Mouse (Mus musculus): ENCODE measurements around the gene Anks1b.

The Anks1b gene

GRCm38 (mm10) chr10:90864599-90864889 is 991.2 kb downstream of the Anks1b start:
- DNase-seq (ENCODE audit: low spot score), result no peak

- no peak for DNase-seq (ENCODE audit: low spot score)
These were observed 999.9 kb downstream of the Anks1b start for GRCm38 (mm10) chr10:90873204-90873603.

- DNase-seq (ENCODE audit: low spot score), result no peak
These were observed 1000.9 kb downstream of the Anks1b start for GRCm38 (mm10) chr10:90874166-90874565.

GRCm38 (mm10) chr10:90880854-90881560 is 1007.7 kb downstream of the Anks1b start:
- no peak for DNase-seq (ENCODE audit: low spot score)

GRCm38 (mm10) chr10:90889566-90889965 is 1016.3 kb downstream of the Anks1b start:
- no peak for DNase-seq (ENCODE audit: low spot score)

- DNase-seq (ENCODE audit: low spot score), result no peak
These were observed 1019.4 kb downstream of the Anks1b start for GRCm38 (mm10) chr10:90892728-90893127.

GRCm38 (mm10) chr10:90897894-90898293 is 1024.6 kb downstream of the Anks1b start:
- no peak for DNase-seq (ENCODE audit: low spot score)

DNA sequence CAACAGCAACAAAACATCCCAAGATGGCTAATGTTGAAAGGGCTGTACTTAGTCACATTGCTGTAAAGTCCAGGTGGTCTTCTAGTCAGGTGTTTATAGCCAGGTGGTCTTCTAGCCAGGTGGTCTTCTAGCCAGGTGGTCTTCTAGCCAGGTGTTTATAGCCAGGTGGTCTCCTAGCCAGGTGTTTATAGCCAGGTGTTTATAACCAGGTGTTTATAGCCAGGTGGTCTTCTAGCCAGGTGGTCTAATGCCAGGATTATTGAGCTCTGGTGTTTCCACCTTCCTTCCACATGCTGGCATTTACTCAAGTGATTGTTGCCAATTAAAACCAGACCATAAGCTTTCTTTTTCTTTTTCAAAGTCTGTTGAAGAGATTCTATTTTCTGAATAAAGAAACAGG is 1030.9 kb downstream of the Anks1b start:
- DNase-seq (ENCODE audit: low spot score), result no peak

GRCm38 (mm10) chr10:90907381-90907780 is 1034.1 kb downstream of the Anks1b start:
- DNase-seq (ENCODE audit: low spot score), result no peak

DNA sequence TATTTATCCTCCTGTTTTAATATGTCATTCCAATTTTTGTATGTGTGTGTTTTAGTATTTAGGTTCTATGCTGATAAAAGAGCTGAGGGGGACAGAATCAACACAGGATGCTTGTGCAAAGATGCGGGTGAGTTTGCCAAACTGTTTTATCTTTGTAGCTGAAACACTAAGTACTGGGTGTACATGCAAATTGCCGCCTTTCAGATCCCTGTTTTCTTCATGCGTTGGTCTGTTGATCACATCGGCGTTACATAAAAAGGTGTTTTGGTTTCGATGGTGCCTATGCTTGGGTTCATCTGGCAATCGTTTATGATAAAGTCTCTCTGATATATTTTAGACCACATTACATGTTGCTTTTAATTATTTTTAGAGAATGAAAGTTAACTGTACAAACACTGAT is 1050.2 kb downstream of the Anks1b start:
- no peak for DNase-seq (ENCODE audit: low spot score)

DNA sequence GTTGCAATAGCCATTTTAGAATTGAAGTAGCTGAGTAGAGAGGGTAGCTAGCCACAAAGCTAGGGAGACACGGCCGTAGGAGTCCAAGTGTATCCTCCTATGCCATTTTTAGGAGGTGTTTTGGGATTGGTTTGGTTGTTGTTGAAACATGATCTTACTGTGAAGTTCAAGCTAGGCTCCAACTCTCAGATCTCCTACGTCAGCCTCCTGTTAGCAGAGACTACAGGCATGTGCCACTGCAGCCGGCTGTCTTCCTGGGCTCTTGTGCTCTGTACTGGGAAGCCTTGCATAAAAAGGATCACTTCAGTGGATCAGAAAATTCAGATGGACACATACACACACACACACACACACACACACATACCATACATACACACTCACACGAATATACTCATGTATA is 1059.8 kb downstream of the Anks1b start:
- DNase-seq (ENCODE audit: low spot score), result no peak

GRCm38 (mm10) chr10:90934678-90935077 is 1061.4 kb downstream of the Anks1b start:
- DNase-seq (ENCODE audit: low spot score), result no peak

- DNase-seq (ENCODE audit: low spot score), result no peak
These were observed 1064.6 kb downstream of the Anks1b start for GRCm38 (mm10) chr10:90937721-90938460.

DNA sequence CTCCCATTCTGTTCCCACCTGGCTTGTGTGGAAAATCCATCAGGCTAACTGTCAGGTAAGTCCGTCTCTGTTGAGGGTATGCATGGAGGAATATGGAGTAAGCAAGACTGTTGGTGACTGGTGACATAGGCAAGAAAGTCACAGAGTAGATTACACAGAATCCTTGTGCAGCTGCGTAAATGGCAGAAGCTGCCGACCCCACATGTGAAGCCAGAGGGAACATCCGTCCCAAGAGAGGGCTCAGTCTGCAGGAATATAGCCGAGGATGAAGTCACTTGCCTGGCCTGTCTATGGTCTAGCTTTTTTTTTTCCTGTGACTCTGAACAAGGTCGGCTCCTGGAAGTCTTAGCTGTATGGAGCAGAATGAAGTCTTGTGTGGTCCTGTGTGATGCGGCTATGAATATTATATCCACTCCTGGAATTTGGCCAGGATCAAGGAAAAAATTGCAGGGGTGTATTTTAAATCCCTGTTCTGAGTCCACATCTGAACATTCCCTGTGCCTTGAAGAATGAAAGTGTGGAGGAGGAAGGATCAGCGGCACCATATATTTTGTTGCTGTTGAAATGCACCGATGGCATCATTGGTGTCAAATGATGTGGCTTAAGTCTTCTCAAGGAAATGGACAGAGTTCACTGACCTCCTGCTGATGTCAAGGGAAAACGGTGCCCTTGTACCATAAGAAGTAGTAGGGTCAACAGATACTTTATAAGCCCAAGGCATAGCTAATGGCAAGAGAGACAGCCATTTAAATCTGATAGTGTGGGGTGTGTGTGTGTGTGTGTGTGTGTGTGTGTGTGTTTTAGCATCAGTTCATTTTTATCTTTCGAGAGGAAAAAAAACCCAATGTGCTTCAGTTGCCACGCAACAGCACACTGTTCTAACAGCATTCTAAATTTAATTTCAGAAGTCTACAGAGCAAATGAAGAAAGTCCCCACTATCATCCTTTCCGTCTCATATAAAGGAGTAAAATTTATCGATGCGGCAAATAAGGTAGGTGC is 1067.5 kb downstream of the Anks1b start:
- no peak for DNase-seq (ENCODE audit: low spot score)

- DNase-seq (ENCODE audit: low spot score), result no peak
These were observed 1068.8 kb downstream of the Anks1b start for GRCm38 (mm10) chr10:90942001-90942700.

- DNase-seq (ENCODE audit: low spot score), result no peak
These were observed 1073.7 kb downstream of the Anks1b start for GRCm38 (mm10) chr10:90947043-90947442.

- DNase-seq (ENCODE audit: low spot score), result no peak
These were observed 1074.5 kb downstream of the Anks1b start for GRCm38 (mm10) chr10:90947608-90948373.

DNA sequence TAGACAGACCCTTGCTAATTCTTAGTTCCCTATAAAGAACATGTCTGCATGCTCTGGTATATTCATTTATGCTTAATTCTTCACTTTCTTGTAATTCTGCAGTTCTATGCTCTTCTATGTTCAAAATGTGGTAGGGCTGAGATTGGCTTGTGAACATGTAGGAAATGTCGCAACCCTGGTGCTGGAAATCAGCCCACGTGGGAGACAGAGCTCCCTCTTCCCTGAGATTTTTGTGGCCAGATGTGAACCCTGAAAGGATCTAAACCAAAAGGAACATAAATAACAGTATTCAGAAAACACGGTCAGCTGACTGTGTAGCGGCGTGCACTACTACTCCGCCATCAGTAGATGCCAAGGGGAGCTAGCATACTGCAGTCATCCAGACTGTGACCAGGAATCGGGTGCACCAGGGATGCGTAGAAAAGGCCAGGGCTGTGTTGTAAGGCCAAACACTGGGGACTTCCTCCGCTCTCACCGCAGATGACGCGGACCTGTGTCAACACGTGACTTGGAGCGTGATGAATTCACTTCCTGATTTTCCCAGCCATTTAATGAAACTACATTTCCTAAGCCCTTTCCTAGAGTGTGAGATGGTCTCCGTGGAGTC is 1079.9 kb downstream of the Anks1b start:
- no peak for DNase-seq (ENCODE audit: low spot score)

GRCm38 (mm10) chr10:90953821-90954220 is 1080.5 kb downstream of the Anks1b start:
- no peak for DNase-seq (ENCODE audit: low spot score)

DNA sequence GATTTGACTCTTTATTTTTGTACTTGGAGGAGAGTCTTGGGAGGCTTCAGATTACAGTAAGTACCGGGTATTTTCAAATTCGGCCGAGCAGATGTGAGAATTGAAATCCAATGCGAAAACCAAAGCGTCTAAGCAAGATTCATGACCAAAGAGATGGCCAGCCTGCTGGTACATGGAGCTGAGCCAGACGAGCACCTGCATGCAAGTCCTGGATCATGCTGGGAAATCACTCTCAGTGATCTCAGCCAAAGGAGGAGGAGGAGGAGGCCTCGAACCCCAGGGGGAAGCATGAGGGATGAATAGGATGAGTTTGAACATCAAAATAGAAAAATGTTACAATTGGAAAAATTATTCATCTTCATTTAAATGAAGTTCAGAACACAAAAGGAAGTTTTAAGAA is 1087.1 kb downstream of the Anks1b start:
- DNase-seq (ENCODE audit: low spot score), result no peak

DNA sequence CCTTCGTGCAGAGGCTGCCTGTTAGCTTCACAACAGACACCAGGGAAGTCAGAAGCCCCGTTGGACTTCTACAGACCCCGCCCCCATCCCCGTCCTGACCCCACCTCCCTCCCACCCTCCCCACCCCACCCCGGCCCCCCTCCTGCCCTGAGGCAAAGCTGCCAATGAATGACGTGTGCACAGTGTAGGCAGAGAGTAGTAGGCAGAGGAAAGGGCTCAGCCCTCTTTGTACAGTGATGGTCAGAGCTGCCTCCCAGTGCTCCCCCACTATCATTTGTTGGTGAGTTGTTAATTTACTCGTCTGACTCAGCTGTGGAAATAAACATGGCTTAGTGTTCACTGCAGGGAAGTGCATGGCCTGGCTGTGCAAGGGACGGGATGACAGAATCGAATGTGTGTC is 1091.2 kb downstream of the Anks1b start:
- DNase-seq (ENCODE audit: low spot score), result no peak
